Mouse (Mus musculus): ENCODE results near the gene Eda2r.

GRCm38 (mm10) chrX:97360919-97361318 is 16.1 kb downstream of the Eda2r start:
- TF ChIP-seq CTCF (IDR thresholded peaks at IDR 0.05; ENCODE audit: low read depth) (no peak), EP300 (IDR thresholded peaks at IDR 0.05; ENCODE audit: low read depth) (no peak)

All from liver, embryonic 14.5 days (tissue).